Mouse (Mus musculus): ENCODE results near the gene Rest.

- TF ChIP-seq TAL1 (IDR thresholded peaks at IDR 0.05; ENCODE audit: low read length) (no peak), GATA1 (IDR thresholded peaks at IDR 0.05; ENCODE audit: low read length) (no peak)
Observed at GRCm38 (mm10) chr5:77267957-77268624, 2.8 kb downstream of the Rest start.
